Mouse (Mus musculus) forebrain, embryonic 11.5 days (tissue): ENCODE data around the gene Ccdc157. TPM values are rescaled to one million over a fixed set of nuclear protein-coding genes. Genes with fewer than 3 reads are reported as not detected.
"Not testable (repeated sequence)": the region's sequence is repeated elsewhere in the genome, so short reads cannot be mapped to it uniquely, and the experiment has no call there.

Experiments
- ATAC-seq: fragments of 200-750 bp; cut with Nextera tagmentation; replicated peaks from 2 replicates; pipeline ENCODE4 v1.8.0; 2017; ENCODE audit warnings: moderate TSS enrichment; ENCODE audit not compliant: low FRiP score
- DNase-seq: peaks from one replicate; pipeline ENCODE4 v3.0.0-alpha.2; 2017; ENCODE audit warnings: low spot score
- H3K27ac ChIP-seq: fragments of 300-500 bp; sonication (generic); 2 replicates; pipeline ENCODE4 v1.5.1; 2014; ENCODE audit warnings: low read depth, low read length
- H3K27me3 ChIP-seq: fragments of 300-500 bp; sonication (generic); 2 replicates; pipeline ENCODE4 v1.6.1; 2014; ENCODE audit warnings: mild to moderate bottlenecking, low read length, mixed read lengths; ENCODE audit not compliant: control insufficient read depth, insufficient read depth
- H3K36me3 ChIP-seq: fragments of 300-500 bp; sonication (generic); 2 replicates; pipeline ENCODE4 v1.6.1; 2014; ENCODE audit warnings: mild to moderate bottlenecking, low read length, moderate library complexity, mixed read lengths; ENCODE audit not compliant: control insufficient read depth, insufficient read depth
- H3K4me1 ChIP-seq: fragments of 300-500 bp; sonication (generic); replicated peaks from 2 replicates; pipeline ENCODE4 v1.6.1; 2014; ENCODE audit warnings: low read length, mixed read lengths; ENCODE audit not compliant: control insufficient read depth, insufficient read depth
- H3K4me2 ChIP-seq: fragments of 300-500 bp; sonication (generic); 2 replicates; pipeline ENCODE4 v1.6.1; 2014; ENCODE audit warnings: low read depth, mild to moderate bottlenecking, low read length, moderate library complexity, mixed read lengths; ENCODE audit not compliant: severe bottlenecking
- H3K4me3 ChIP-seq: fragments of 300-500 bp; sonication (generic); 2 replicates; pipeline ENCODE4 v1.5.1; 2014; ENCODE audit warnings: low read depth, low read length
- H3K9ac ChIP-seq: fragments of 300-500 bp; sonication (generic); 2 replicates; pipeline ENCODE4 v1.6.1; 2014; ENCODE audit warnings: low read length
- H3K9me3 ChIP-seq: fragments of 300-500 bp; sonication (generic); 2 replicates; pipeline ENCODE4 v1.6.1; 2016; ENCODE audit warnings: low read length, mixed read lengths; ENCODE audit not compliant: control insufficient read depth
- WGBS: fragments of 180-500 bp; shearing (Covaris S2); extraction: QIAGEN DNeasy Blood & Tissue Kit; methylation state at CpG from one replicate; pipeline ENCODE4 v1.1.7; 2014; 5-methylcytosine and 5-hydroxymethylcytosine counted together
- polyA plus RNA-seq: library from polyadenylated mRNA; unstranded; fragments of >200 nt; fragmentation: Nextera tagmentation; extraction: Ambion mirVana; gene quantifications from 2 replicates; pipeline ENCODE4 v1.2.1, GENCODE M21; 2014

The Ccdc157 gene
- polyA plus RNA-seq, 1 experiment from 2014 or later: 5.9 TPM

DNA sequence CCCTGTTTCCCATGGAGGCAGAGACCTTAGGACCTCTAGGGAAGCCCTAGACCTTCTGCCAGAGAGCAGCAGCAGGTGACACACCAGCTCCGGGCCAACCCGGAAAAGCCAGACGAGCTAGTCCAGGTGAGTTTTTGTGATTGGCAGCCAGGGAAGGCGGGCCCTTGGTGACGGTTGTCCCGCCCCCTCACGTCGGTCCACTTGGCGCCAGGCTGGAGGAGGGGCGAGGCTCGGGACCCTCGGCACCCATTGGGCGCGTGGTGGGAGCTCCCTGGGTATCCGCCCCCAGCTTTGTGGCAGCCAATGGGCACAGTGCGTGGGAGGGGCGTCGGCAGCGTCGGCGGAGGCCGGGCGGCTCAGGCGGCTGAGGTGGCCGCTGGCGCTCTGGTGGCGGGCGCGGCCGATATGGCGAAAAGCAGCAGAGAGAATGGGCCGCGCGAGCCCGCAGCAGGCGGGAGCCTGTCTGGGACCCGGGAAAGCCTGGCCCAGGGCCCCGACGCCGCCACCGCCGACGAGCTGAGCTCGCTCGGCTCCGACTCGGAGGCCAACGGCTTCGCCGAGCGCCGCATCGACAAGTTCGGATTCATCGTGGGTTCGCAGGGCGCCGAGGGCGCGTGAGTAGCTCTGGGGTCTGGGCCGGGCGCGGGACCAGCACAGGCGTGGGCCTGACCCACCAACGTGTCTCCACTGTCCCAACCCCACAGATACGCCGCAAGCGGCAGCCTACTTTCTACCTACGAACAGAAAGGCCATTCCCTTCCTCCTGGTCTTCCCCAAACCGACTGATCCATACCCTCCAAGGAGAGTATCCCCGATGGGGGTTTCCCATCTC is 26.6 kb upstream of the Ccdc157 start, which contains the start of gene Tbc1d10a:
Gene Tbc1d10a (plus strand): TSS at position 304 of the 832 bp plus-strand sequence.
- Histone ChIP-seq H3K4me3 (peak within 1 kb of the TSS; percentile 78), H3K9ac (peak within 1 kb of the TSS; percentile 88), H3K4me2 (peak within 1 kb of the TSS; percentile 93), H3K4me1 (peaks cover 5% of the 10 kb centered on the region), H3K9me3 (no peaks in the 10 kb centered on the region), H3K27me3 (no peaks in the 10 kb centered on the region), H3K36me3 (peaks cover 3% of the 10 kb centered on the region; the same call in 1 of the 2 replicates), H3K27ac (no peak within 1 kb of the TSS)
- peak; percentile 99 for DNase-seq
- peak; percentile 100 for ATAC-seq
- under 1% methylated on average over 70 of the region's 71 CpGs for WGBS

DNA sequence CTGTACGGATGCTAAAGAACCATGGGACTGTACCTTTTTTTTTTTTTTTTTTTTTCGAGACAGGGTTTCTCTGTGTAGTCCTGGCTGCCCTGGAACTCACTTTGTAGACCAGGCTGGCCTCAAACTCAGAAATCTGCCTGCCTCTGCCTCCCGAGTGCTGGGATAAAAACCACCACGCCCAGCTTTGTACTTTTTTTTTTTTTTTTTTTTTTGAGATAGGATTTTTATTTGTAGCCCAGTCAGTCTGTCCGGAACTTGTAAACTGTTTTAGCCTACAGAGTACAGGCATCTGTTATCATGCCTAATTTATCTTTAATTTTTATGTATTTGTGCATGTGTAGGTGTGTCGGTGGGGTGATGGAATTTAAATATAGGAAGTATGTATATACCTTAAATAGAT is 25.4 kb upstream of the Ccdc157 start:
- not testable (repeated sequence) for H3K27me3 ChIP-seq, H3K36me3 ChIP-seq, H3K4me2 ChIP-seq, H3K27ac ChIP-seq, ATAC-seq, H3K9me3 ChIP-seq, H3K4me3 ChIP-seq, H3K4me1 ChIP-seq, DNase-seq, H3K9ac ChIP-seq
- 87% methylated on average over 6 of the region's 6 CpGs for WGBS

DNA sequence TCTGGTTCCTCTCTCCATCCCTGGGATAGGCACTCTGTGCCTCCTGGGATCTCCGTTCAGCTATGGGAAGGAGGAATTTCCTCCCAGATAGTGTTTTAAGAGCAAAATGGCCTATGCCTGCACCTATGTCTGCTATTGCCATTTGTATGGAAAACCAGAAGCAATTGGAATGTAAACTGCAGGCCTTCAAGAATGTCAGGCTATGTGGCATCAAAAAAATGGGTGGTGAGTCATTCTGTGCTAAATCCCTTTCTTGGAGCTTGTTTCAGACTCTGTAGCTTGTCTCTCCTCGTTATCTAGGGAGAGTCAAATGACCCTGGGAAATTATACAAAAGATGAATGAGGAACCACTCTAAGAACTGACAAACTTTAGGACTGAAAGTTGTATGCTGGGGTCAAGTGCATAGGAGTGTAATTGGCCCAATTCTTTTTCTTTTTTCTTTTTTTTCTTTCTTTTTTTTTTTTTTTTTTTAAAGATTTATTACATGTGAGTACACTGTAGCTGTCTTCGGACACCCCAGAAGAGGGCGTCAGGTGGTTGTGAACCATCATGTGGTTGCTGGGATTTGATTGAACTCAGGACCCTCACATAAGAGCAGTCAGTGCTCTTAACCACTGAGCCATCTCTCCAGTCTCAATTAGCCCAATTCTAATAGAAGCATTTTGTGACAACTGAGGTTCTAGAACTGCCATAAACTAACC is 24.3 kb upstream of the Ccdc157 start:
- no peak overlapping the region for H3K27ac ChIP-seq
- WGBS: 67% methylated on average over 4 of the region's 4 CpGs
- peaks cover 10% of the 10 kb centered on the region; the same call in 1 of the 2 replicates for H3K36me3 ChIP-seq
- H3K9me3 ChIP-seq: no peaks in the 10 kb centered on the region
- H3K4me3 ChIP-seq: no peak overlapping the region
- DNase-seq: no peak
- peaks cover 5% of the 10 kb centered on the region for H3K4me1 ChIP-seq
- no peaks in the 10 kb centered on the region for H3K27me3 ChIP-seq
- no peak overlapping the region for H3K4me2 ChIP-seq
- no peak for ATAC-seq
- H3K9ac ChIP-seq: no peak overlapping the region

DNA sequence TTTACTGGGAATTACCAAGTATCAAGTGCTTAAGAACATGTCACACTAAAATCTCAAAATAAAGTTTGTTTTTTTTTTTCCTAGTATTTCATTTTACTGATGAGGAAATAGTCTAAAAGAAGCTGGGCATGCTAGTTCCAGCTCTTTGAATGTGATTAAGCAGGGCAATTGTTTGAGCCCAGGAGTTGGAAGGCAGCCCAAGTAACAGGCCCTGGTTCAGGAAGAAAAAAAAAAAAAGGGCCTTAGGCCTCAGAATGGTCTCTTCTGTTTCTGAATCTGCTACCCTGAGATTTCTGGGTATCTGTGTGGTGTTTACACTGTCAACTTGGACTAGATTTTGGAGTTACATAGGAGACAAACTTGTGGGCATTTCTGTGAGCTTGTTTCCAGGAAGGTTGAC is 23.4 kb upstream of the Ccdc157 start:
- H3K4me1 ChIP-seq: peaks cover 5% of the 10 kb centered on the region
- no peak overlapping the region for H3K4me3 ChIP-seq
- H3K4me2 ChIP-seq: no peak overlapping the region
- no peak overlapping the region for H3K9ac ChIP-seq
- ATAC-seq (no peak), DNase-seq (no peak)
- H3K9me3 ChIP-seq: no peaks in the 10 kb centered on the region
- H3K27ac ChIP-seq: no peak overlapping the region
- H3K27me3 ChIP-seq: no peaks in the 10 kb centered on the region
- H3K36me3 ChIP-seq: peaks cover 16% of the 10 kb centered on the region

DNA sequence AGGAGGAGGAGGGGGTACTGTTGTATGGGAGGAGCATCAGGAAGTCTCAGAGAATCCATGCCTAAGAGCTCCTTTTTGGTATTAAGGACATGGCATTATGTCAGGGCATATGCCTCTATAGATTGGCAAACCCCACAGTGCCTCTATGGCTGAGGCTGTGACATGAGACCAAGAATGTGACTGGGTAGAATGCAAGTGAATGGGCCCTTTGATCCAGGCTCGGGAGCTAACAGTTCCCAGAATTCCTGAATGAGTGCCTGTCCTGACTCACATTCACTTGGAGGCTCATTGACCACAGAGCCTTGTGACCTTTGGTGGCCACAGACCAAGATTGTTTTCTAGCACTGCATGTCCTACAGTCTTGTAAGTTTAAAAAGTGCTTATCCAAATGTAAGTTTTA is 22.0 kb upstream of the Ccdc157 start:
- WGBS: 10% methylated on average over 1 of the region's 1 CpGs
- H3K4me1 ChIP-seq: no peaks in the 10 kb centered on the region
- H3K4me2 ChIP-seq: no peak overlapping the region
- H3K27me3 ChIP-seq: no peaks in the 10 kb centered on the region
- no peaks in the 10 kb centered on the region for H3K9me3 ChIP-seq
- ATAC-seq: no peak
- H3K4me3 ChIP-seq: no peak overlapping the region
- H3K36me3 ChIP-seq: peaks cover 21% of the 10 kb centered on the region
- H3K9ac ChIP-seq: no peak overlapping the region
- H3K27ac ChIP-seq: no peak overlapping the region
- DNase-seq: no peak

DNA sequence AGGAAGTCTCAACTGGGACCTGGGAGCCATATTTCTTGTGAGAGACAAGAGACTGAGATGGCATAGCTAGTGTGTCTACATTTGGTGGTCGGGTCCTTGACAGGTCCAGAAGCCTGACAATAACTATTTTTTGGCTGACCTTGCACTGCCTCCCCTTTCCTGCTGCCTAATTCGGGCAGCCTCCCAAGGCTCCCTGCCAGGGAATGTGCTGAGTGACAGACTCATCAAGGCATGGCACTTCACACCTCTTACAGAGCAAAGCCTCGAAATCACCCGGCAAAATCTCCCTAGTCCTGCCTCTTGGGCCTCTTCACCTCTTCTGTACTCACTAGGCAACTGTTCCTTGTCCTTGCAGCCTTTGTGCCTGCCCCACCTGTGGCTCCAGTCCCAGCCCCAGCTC is 17.6 kb upstream of the Ccdc157 start:
- ATAC-seq: no peak
- H3K27ac ChIP-seq: no peak overlapping the region
- DNase-seq: no peak
- H3K27me3 ChIP-seq: no peaks in the 10 kb centered on the region
- WGBS: 94% methylated on average over 4 of the region's 4 CpGs
- H3K9me3 ChIP-seq: no peaks in the 10 kb centered on the region
- H3K9ac ChIP-seq: no peak overlapping the region
- H3K4me3 ChIP-seq: no peak overlapping the region
- peaks cover 55% of the 10 kb centered on the region for H3K36me3 ChIP-seq
- no peak overlapping the region for H3K4me2 ChIP-seq
- no peaks in the 10 kb centered on the region for H3K4me1 ChIP-seq

DNA sequence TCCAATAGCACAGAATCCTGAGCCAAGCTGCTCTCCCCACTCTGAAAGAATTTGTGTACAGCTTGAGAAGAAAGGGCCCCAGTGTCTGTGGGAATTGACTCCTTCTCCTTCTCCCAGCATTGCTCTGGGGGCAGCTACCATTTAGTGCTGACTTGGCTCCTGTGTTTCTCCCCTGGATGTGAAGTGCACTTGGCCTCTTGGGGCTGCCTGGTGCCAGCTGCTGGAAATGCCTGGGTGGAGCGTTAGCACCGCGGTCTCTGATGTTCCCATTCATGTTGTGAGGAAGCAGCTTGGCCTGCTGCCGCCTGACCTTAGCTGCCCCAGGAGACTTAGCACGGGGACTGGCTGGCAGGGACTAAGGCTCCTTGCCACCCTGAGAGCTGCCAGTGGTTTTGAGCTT is 14.5 kb upstream of the Ccdc157 start:
- Histone ChIP-seq H3K27me3 (no peaks in the 10 kb centered on the region), H3K4me1 (no peaks in the 10 kb centered on the region), H3K9ac (no peak overlapping the region), H3K4me2 (no peak overlapping the region), H3K4me3 (no peak overlapping the region), H3K36me3 (peaks cover 62% of the 10 kb centered on the region), H3K9me3 (no peaks in the 10 kb centered on the region), H3K27ac (no peak overlapping the region)
- no peak for DNase-seq
- WGBS: 95% methylated on average over 5 of the region's 5 CpGs
- no peak for ATAC-seq

DNA sequence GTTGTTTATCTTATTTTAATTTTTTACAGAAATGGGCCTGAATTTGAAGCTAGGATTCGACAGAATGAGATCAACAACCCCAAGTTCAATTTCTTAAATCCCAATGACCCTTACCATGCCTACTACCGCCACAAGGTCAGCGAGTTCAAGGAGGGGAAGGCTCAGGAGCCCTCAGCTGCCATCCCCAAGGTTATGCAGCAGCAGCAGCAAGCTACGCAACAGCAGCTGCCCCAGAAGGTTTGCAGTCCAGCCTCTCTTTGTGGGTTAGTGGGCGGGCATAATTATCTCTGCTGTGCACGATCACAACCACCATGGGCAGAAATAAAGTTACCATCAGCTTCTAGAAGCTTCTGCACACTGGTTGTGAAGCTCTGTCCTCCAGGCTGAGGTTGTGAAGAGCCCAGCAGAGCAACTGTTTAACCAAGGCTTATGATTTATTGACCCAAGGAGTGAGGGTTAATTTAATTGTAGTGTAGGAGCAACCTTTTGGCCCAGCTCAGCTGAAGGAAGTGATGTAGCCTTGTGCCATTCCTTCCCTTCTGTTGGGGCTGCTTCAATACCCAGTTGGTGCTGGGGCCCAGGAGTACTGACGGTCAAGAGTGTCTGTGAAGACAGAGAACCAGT is 6.5 kb upstream of the Ccdc157 start:
- Histone ChIP-seq H3K27ac (no peak overlapping the region), H3K4me3 (no peak overlapping the region), H3K36me3 (peaks cover 30% of the 10 kb centered on the region), H3K9me3 (no peaks in the 10 kb centered on the region), H3K4me2 (no peak overlapping the region), H3K4me1 (peaks cover 5% of the 10 kb centered on the region; the same call in 1 of the 2 replicates), H3K9ac (no peak overlapping the region), H3K27me3 (no peaks in the 10 kb centered on the region)
- DNase-seq (no peak), ATAC-seq (no peak)
- 95% methylated on average over 7 of the region's 7 CpGs for WGBS
